Mouse (Mus musculus): ENCODE results near the gene Tmigd3. TPM values are rescaled to one million over a fixed set of nuclear protein-coding genes. Genes with fewer than 3 reads are reported as not detected.

Gene Tmigd3
- polyA plus RNA-seq, 1 experiment: not detected

DNA sequence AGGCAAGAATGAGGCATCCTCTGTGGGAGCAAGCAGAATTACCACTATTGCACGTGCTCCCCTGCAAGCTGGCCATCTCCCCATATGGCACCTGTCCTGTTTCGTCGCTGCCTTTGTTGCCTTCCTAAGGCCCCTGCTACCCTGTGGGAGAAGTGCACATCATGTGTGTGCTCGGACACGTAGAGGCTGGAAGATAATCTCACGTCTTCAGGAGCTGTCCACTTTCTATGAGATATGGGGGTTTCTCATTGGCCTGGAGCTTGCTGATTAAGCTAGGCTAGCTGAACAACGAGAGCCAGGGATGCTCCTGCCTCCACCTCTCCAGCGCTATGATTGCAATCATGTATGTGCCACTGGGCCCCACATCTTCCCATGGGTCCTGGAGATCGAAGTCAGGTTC lies 53.9 kb downstream of the Tmigd3 start:
- TF ChIP-seq CTCF (IDR thresholded peaks at IDR 0.05; ENCODE audit: low read depth, low read length) (no peak), POLR2A (IDR thresholded peaks at IDR 0.05; ENCODE audit: borderline replicate concordance, low read depth, low read length) (no peak)
- no peak overlapping the region for H3K27ac ChIP-seq (ENCODE audit: insufficient read depth, low read depth, low read length)
- no peak overlapping the region for H3K4me3 ChIP-seq (ENCODE audit: insufficient read depth, low read length)
- peaks cover 6% of the 10 kb centered on the region for H3K4me1 ChIP-seq (ENCODE audit: control insufficient read depth, insufficient read depth, low read length)

DNA sequence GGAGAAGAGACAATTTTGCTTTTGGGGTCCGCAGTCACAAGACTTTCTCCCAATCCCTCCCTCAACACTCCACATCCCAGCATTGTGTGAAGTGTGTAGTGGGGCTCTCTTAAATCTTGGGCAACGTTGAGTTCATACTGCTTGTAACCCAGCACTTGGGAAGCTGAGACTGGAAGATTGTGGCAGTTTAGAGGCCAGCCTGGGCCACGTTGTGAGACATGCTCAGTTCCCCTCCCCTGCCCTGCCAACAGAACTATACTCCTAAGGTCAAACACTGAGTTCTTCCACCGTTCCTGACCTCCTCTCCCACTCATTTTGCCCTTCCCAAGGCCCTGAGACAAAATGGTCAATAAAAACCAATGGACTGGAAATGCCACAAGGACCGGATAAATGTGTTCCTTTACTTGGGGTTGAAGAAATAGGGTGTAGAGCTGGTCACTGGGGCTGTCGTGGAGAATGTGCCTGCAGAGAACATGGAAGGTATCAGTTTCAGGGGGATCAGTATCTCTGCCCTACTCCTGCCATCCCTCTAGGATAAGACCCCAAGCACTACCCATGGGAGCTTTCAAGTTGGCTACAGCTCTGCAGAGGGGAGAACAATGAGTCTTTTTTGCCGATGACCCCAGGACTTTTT lies 57.0 kb downstream of the Tmigd3 start:
- TF ChIP-seq POLR2A (IDR thresholded peaks at IDR 0.05; ENCODE audit: borderline replicate concordance, low read depth, low read length) (no peak), CTCF (IDR thresholded peaks at IDR 0.05; ENCODE audit: low read depth, low read length) (no peak)
- Histone ChIP-seq H3K4me3 (ENCODE audit: insufficient read depth, low read length) (no peak overlapping the region), H3K4me1 (ENCODE audit: control insufficient read depth, insufficient read depth, low read length) (peaks cover 16% of the 10 kb centered on the region), H3K27ac (ENCODE audit: insufficient read depth, low read depth, low read length) (no peak overlapping the region)

DNA sequence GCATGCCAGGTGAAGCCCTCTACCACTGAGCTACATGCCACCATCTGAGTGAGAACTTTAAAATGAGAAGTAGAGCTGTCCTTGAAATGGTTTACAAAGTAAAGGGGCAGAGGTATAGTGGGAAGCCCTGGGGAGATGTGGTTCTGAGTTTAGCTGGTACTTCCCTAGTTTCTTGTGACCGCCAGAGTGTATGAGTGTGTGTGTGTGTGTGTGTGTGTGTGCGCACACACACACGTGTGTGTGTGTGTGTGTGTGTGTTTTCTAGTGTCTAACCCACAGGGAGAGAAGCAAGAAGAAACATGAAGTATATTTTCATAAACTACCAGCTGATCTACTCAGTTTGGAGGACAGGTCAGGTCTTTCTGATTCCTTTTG lies 57.5 kb downstream of the Tmigd3 start:
- no peak overlapping the region for H3K4me3 ChIP-seq (ENCODE audit: insufficient read depth, low read length)
- no peak overlapping the region for H3K27ac ChIP-seq (ENCODE audit: insufficient read depth, low read depth, low read length)
- peaks cover 19% of the 10 kb centered on the region for H3K4me1 ChIP-seq (ENCODE audit: control insufficient read depth, insufficient read depth, low read length)
- TF ChIP-seq POLR2A (IDR thresholded peaks at IDR 0.05; ENCODE audit: borderline replicate concordance, low read depth, low read length) (no peak), CTCF (IDR thresholded peaks at IDR 0.05; ENCODE audit: low read depth, low read length) (no peak)

DNA sequence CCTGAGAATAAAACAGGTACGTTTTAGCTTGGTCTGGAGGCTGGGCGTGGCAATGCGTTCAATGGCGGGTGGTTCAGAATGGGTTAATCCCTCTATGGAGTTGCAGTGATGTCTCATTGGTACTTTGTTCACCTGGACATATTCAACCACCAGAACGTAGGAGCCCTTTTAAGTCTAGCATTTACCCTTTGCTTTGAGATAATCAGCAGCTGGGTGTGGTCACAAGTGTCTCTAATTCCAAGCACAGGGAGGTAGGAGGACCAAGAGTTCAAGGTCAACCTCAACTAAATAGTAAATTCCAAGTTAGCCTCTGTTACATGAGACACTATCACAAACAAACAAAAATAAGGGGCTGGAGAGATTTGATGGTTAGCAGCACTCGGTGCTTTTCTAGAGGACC lies 58.1 kb downstream of the Tmigd3 start:
- TF ChIP-seq CTCF (IDR thresholded peaks at IDR 0.05; ENCODE audit: low read depth, low read length): no peak
- no peak for TF ChIP-seq POLR2A (IDR thresholded peaks at IDR 0.05; ENCODE audit: borderline replicate concordance, low read depth, low read length)
- H3K27ac ChIP-seq (ENCODE audit: insufficient read depth, low read depth, low read length): no peak overlapping the region
- peaks cover 19% of the 10 kb centered on the region for H3K4me1 ChIP-seq (ENCODE audit: control insufficient read depth, insufficient read depth, low read length)
- no peak overlapping the region for H3K4me3 ChIP-seq (ENCODE audit: insufficient read depth, low read length)

DNA sequence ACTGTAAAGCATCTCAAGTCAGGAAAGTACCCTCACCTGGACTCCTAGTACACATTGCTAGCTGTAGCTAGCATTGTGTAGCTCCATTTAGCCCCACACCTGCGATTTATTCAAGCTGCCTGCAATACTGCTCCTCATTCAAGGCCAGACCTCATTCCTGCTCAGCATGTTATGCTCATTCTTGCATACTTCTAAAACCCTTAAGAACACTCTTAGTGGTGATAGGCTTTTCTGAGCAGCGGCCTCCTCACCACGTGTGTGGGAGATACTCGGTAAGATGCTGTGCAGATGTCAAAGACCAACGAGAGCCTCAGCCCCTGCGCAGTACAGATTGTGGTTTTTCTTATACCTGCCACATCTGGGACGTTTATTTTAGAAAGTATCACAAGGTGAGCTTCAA lies 59.1 kb downstream of the Tmigd3 start:
- TF ChIP-seq POLR2A (IDR thresholded peaks at IDR 0.05; ENCODE audit: borderline replicate concordance, low read depth, low read length) (no peak), CTCF (IDR thresholded peaks at IDR 0.05; ENCODE audit: low read depth, low read length) (no peak)
- Histone ChIP-seq H3K27ac (ENCODE audit: insufficient read depth, low read depth, low read length) (no peak overlapping the region), H3K4me1 (ENCODE audit: control insufficient read depth, insufficient read depth, low read length) (peaks cover 19% of the 10 kb centered on the region), H3K4me3 (ENCODE audit: insufficient read depth, low read length) (no peak overlapping the region)

DNA sequence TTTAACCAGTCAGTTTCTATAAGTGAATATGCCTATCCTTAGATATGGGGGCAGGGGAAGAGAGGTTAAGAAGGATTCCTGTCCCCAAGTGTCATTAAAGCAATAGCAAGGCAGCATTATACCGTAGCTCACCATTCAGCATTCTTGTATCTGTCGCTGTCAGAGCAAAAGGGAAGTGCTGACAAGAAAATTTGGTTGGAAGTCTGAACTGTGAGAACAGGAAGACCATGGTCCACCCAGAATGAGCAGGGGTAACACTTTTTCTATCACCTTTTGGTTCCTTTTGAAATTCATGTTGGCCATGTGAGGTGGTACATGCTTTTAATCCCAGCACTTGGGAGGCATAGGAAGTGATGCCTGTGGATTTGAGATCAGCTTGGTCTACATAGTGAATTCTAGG lies 60.4 kb downstream of the Tmigd3 start:
- Histone ChIP-seq H3K27ac (ENCODE audit: insufficient read depth, low read depth, low read length) (no peak overlapping the region), H3K4me1 (ENCODE audit: control insufficient read depth, insufficient read depth, low read length) (peaks cover 19% of the 10 kb centered on the region), H3K4me3 (ENCODE audit: insufficient read depth, low read length) (no peak overlapping the region)
- TF ChIP-seq POLR2A (IDR thresholded peaks at IDR 0.05; ENCODE audit: borderline replicate concordance, low read depth, low read length) (no peak), CTCF (IDR thresholded peaks at IDR 0.05; ENCODE audit: low read depth, low read length) (no peak)

DNA sequence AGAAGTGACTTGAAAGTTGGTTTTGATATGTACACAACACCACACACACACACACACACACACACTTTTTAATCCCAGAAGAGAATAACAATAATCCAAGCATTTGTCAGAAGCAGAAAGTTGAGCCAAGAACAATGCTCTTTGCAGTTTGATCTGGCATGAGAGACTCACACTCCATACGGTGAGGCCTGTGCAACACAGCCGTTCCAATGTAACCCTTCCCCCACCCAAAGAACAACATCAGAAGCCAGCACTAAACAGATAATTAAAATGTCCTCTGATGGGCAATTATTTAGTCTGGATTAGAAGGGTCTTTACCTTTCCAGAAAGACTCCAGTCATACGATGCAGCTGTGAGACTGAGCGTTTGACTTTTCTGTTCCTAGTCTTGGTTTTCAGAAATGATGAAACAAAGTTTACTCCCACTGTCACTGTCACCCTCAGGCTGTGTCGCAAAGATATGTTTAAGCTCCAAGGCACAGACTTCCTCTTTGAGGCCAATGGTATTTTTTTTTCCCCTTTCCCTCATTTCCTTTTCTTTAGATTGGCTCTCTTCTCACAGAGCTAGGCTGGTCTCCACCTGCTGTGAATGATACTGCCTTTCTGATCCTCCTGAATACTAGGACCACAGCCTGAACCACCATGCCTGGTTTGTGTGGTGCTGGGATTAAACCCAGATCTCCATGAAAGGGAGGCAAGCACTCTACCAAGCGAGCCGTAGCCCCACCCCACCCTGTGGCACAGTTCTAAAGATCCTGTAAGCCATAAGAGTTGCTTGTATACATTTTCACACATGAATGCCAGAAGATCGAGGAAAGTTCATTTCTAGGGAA lies 61.8 kb downstream of the Tmigd3 start, which contains the start of gene I830077J02Rik:
Gene I830077J02Rik (minus strand): TSS at position 425 of the 832 bp plus-strand sequence.
- Histone ChIP-seq H3K4me3 (ENCODE audit: insufficient read depth, low read length) (peak within 1 kb of the TSS; percentile 26), H3K4me1 (ENCODE audit: control insufficient read depth, insufficient read depth, low read length) (peaks cover 17% of the 10 kb centered on the region), H3K27ac (ENCODE audit: insufficient read depth, low read depth, low read length) (peak within 1 kb of the TSS; percentile 71)
- no peak for TF ChIP-seq POLR2A (IDR thresholded peaks at IDR 0.05; ENCODE audit: borderline replicate concordance, low read depth, low read length)
- no peak for TF ChIP-seq CTCF (IDR thresholded peaks at IDR 0.05; ENCODE audit: low read depth, low read length)

DNA sequence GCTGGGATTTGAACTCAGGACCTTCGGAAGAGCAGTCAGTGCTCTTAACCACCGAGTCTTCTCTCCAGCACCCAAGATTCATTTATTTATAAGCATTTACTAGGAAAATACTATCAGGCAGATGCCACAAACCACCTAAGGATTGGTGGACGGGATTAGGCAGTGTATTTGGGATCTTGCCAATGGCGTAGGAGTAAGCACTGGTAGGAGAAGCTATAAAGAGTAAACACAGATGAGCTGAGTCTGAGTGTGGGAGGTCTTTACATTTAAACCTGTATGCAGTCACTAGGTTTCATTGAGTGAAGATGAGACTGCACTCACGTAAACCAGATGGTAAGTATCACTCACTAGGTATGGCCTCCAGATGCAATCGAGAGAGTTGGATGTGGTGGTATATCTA lies 63.2 kb downstream of the Tmigd3 start:
- TF ChIP-seq POLR2A (IDR thresholded peaks at IDR 0.05; ENCODE audit: borderline replicate concordance, low read depth, low read length) (no peak), CTCF (IDR thresholded peaks at IDR 0.05; ENCODE audit: low read depth, low read length) (no peak)
- Histone ChIP-seq H3K4me1 (ENCODE audit: control insufficient read depth, insufficient read depth, low read length) (peaks cover 17% of the 10 kb centered on the region), H3K27ac (ENCODE audit: insufficient read depth, low read depth, low read length) (no peak overlapping the region), H3K4me3 (ENCODE audit: insufficient read depth, low read length) (no peak overlapping the region)

DNA sequence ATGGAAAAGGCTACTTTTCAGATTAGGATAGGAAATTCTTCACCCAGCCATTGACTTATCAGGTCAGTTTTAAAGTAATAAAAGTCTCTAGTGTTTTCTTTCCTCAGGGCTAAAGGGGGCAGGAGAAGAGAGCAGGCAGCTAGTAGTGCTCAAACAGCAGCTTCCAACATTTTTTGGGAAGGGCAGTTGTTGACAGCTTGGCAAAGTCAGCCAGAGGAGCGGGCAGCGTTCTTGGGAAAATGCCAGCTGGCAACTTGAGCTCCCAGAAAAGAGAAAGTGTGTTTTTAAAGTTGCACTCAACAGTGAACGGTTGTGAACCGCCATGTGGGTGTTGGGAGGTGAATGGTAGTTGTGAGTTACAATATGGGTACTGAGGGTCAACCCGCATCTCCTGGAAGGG lies 64.3 kb downstream of the Tmigd3 start:
- TF ChIP-seq POLR2A (IDR thresholded peaks at IDR 0.05; ENCODE audit: borderline replicate concordance, low read depth, low read length) (no peak), CTCF (IDR thresholded peaks at IDR 0.05; ENCODE audit: low read depth, low read length) (no peak)
- H3K4me3 ChIP-seq (ENCODE audit: insufficient read depth, low read length): no peak overlapping the region
- H3K27ac ChIP-seq (ENCODE audit: insufficient read depth, low read depth, low read length): no peak overlapping the region
- peaks cover 14% of the 10 kb centered on the region for H3K4me1 ChIP-seq (ENCODE audit: control insufficient read depth, insufficient read depth, low read length)

DNA sequence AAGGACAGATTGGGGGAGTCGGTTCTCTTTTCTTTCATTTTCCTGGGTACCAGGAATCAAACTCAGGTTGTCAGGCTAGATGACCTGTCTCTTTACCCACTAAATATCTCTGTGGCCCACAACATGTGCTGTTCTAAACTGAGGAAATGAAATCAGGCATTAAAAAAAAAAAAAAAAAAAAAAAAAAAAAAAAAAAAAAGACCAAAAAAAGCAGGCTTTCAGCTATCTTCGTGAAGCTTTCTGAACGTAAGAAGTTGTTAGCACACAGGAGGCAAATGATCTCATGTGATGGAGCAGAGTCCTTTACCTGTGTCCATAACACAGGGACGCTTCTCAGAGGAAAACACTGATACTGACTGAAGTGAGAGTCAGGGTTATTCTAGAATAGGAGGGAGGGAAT lies 65.4 kb downstream of the Tmigd3 start:
- TF ChIP-seq POLR2A (IDR thresholded peaks at IDR 0.05; ENCODE audit: borderline replicate concordance, low read depth, low read length) (no peak), CTCF (IDR thresholded peaks at IDR 0.05; ENCODE audit: low read depth, low read length) (no peak)
- no peak overlapping the region for H3K4me3 ChIP-seq (ENCODE audit: insufficient read depth, low read length)
- peaks cover 12% of the 10 kb centered on the region for H3K4me1 ChIP-seq (ENCODE audit: control insufficient read depth, insufficient read depth, low read length)
- H3K27ac ChIP-seq (ENCODE audit: insufficient read depth, low read depth, low read length): no peak overlapping the region

Data from bone marrow macrophage, adult 2 months (primary cell).